Mouse (Mus musculus): ENCODE results near the gene Rab25. TPM values are rescaled to one million over a fixed set of nuclear protein-coding genes. Genes with fewer than 3 reads are reported as not detected.

Rab25 gene
- total and polyA plus RNA-seq, 3 experiments, result 0.96 to 1.9 TPM; not detected in 1

GRCm38 (mm10) chr3:88503881-88504746 lies 44.0 kb downstream of the Rab25 start:
- DNase-seq (ENCODE audit: low read depth, low spot score), result peak; percentile 78
- Histone ChIP-seq H3K27me3 (ENCODE audit: control insufficient read depth in 1 of 2, insufficient read depth in 2 of 2, low read length in 2 of 2) (no peaks in the 10 kb centered on the region), H3K9me3 (replicated peaks; ENCODE audit: insufficient read depth, low read length) (no peaks in the 10 kb centered on the region), H3K4me3 (ENCODE audit: control insufficient read depth in 1 of 2, insufficient read depth in 1 of 2, low read depth in 2 of 2, low read length in 2 of 2) (peak overlapping the region; percentile 21 to 41; a peak in 3 of 4 replicates), H3K9ac (ENCODE audit: control insufficient read depth, low read depth, low read length, poor library complexity, severe bottlenecking) (peak overlapping the region; percentile 39), H3K27ac (ENCODE audit: control insufficient read depth, low read depth, low read length) (peak overlapping the region; percentile 65), H3K79me2 (ENCODE audit: control insufficient read depth, insufficient read depth, low read length, poor library complexity) (peaks cover 31% of the 10 kb centered on the region), H3K4me1 (ENCODE audit: control insufficient read depth in 1 of 2, insufficient read depth in 2 of 2, low read length in 2 of 2) (peaks cover 9 to 52% of the 10 kb centered on the region in 2 experiments), H3K36me3 (ENCODE audit: control insufficient read depth in 1 of 2, insufficient read depth in 2 of 2, low read length in 2 of 2) (peaks cover 2 to 39% of the 10 kb centered on the region in 2 experiments; a peak in 3 of 4 replicates)
- 0 out of 2 replicates have a peak, but pooled peaks have one; percentile 4 for TF ChIP-seq JUND (IDR thresholded peaks at IDR 0.05; ENCODE audit: low read depth, low read length)
- no peak for TF ChIP-seq USF1 (IDR thresholded peaks at IDR 0.05; ENCODE audit: low read depth, low read length)
- no peak for TF ChIP-seq USF2 (IDR thresholded peaks at IDR 0.05; ENCODE audit: borderline replicate concordance in 1 of 2, insufficient read depth in 1 of 2, low read depth in 1 of 2, low read length in 2 of 2)
- TF ChIP-seq POLR2A (IDR thresholded peaks at IDR 0.05; ENCODE audit: control insufficient read depth in 1 of 2, insufficient read depth in 1 of 2, low read depth in 1 of 2, low read length in 2 of 2, poor library complexity in 1 of 2), result no peak; a peak in 1 of 4 replicates
- TF ChIP-seq EP300 (IDR thresholded peaks at IDR 0.05; ENCODE audit: low read depth in 1 of 2, low read length in 2 of 2), result peak; percentile 49 to 53; a peak in 3 of 4 replicates
- no peak for TF ChIP-seq E2F4 (IDR thresholded peaks at IDR 0.05; ENCODE audit: borderline replicate concordance, low read depth, low read length)
- peak; percentile 95 for TF ChIP-seq MAX (IDR thresholded peaks at IDR 0.05; ENCODE audit: low read length)
- TF ChIP-seq RCOR1 (IDR thresholded peaks at IDR 0.05; ENCODE audit: low read depth, low read length), result peak; percentile 36; the same call in 1 of the 2 replicates
- TF ChIP-seq HCFC1 (IDR thresholded peaks at IDR 0.05; ENCODE audit: low read depth, low read length), result 0 out of 2 replicates have a peak, but pooled peaks have one; percentile 4
- peak; percentile 49; the same call in 1 of the 2 replicates for TF ChIP-seq TCF12 (IDR thresholded peaks at IDR 0.05; ENCODE audit: low read depth, low read length)
- TF ChIP-seq ZC3H11A (IDR thresholded peaks at IDR 0.05; ENCODE audit: low read depth, low read length), result no peak
- no peak for TF ChIP-seq KAT2A (conservative IDR thresholded peaks at IDR 0.05; ENCODE audit: low read depth, low read length)
- TF ChIP-seq GATA1 (IDR thresholded peaks at IDR 0.05; ENCODE audit: low read depth, low read length), result no peak; the same call in 1 of the 2 replicates
- peak; percentile 61 for TF ChIP-seq ETS1 (IDR thresholded peaks at IDR 0.05; ENCODE audit: low read depth, low read length)
- TF ChIP-seq MAZ (IDR thresholded peaks at IDR 0.05; ENCODE audit: low read depth, low read length), result peak; percentile 44; the same call in 1 of the 2 replicates
- TF ChIP-seq NELFE (IDR thresholded peaks at IDR 0.05; ENCODE audit: low read depth, low read length), result peak; percentile 26; the same call in 1 of the 2 replicates
- 0 out of 2 replicates have a peak, but pooled peaks have one; percentile 41 for TF ChIP-seq ZNF384 (IDR thresholded peaks at IDR 0.05; ENCODE audit: low read depth, low read length)
- TF ChIP-seq MXI1 (IDR thresholded peaks at IDR 0.05; ENCODE audit: low read depth, low read length), result peak; percentile 95
- TF ChIP-seq MAFK (IDR thresholded peaks at IDR 0.05; ENCODE audit: borderline replicate concordance, low read depth, low read length), result 0 out of 2 replicates have a peak, but pooled peaks have one; percentile 29
- TF ChIP-seq MEF2A (IDR thresholded peaks at IDR 0.05; ENCODE audit: extremely low read depth, insufficient replicate concordance, low read depth, low read length, poor library complexity, severe bottlenecking), result no peak
- peak; percentile 67 for TF ChIP-seq SIN3A (IDR thresholded peaks at IDR 0.05; ENCODE audit: low read length)
- no peak for TF ChIP-seq RAD21 (IDR thresholded peaks at IDR 0.05; ENCODE audit: low read depth, low read length)
- TF ChIP-seq GABPA (IDR thresholded peaks at IDR 0.05; ENCODE audit: low read depth, low read length), result no peak; the same call in 1 of the 2 replicates
- no peak for TF ChIP-seq SMC3 (IDR thresholded peaks at IDR 0.05; ENCODE audit: low read depth, low read length)
- TF ChIP-seq CHD1 (IDR thresholded peaks at IDR 0.05; ENCODE audit: low read depth, low read length), result 0 out of 2 replicates have a peak, but pooled peaks have one; percentile 81
- TF ChIP-seq MYB (IDR thresholded peaks at IDR 0.05; ENCODE audit: low read depth, low read length), result no peak
- peak; percentile 69 for TF ChIP-seq TAL1 (IDR thresholded peaks at IDR 0.05; ENCODE audit: low read length)
- TF ChIP-seq BHLHE40 (IDR thresholded peaks at IDR 0.05; ENCODE audit: borderline replicate concordance, low read depth, low read length), result no peak
- TF ChIP-seq CTCF (IDR thresholded peaks at IDR 0.05 in 2 of 3, conservative IDR thresholded peaks at IDR 0.05 in 1 of 3; ENCODE audit: control insufficient read depth in 1 of 3, insufficient read depth in 1 of 3, low read depth in 2 of 3, low read length in 3 of 3, poor library complexity in 1 of 3, severe bottlenecking in 1 of 3), result no peak
- TF ChIP-seq MYC (IDR thresholded peaks at IDR 0.05; ENCODE audit: low read depth, low read length), result peak; percentile 97
- TF ChIP-seq ZMIZ1 (IDR thresholded peaks at IDR 0.05; ENCODE audit: low read depth, low read length), result no peak
